Mouse (Mus musculus): ENCODE data around the gene Dcaf10.

DNA sequence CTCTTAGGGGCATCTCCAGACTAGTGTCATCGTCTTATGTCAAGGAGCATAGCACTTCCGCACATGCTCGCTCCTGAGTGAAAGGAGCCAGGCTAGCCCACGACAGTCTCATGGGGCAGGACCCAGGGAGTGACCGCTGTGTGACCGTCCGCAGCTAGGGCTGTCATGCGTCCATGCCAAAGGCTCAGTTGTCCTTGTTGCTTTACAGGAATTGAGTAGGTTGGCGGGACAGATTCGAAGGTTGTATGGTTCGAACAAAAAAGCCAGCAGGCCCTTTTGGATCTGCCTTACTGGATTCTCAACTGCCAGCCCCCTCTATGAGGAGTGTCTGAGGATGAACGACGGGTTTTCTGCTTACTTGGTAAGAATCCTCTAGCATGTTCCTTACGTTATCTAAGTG lies 36.4 kb upstream of the Dcaf10 start:
- no peak for TF ChIP-seq CTCF (IDR thresholded peaks at IDR 0.05; ENCODE audit: low read depth, low read length)
- TF ChIP-seq GATA1 (IDR thresholded peaks at IDR 0.05; ENCODE audit: borderline replicate concordance, low read length) = no peak

Data from G1E (cell line).